Mouse (Mus musculus) left cerebral cortex, adult 11 months (tissue): ENCODE results near the gene 3110001I22Rik.

Experiments used
- DNase-seq: peaks from one replicate; pipeline ENCODE4 v3.0.0; 2022; ENCODE audit warnings: low spot score

The 3110001I22Rik gene

DNA sequence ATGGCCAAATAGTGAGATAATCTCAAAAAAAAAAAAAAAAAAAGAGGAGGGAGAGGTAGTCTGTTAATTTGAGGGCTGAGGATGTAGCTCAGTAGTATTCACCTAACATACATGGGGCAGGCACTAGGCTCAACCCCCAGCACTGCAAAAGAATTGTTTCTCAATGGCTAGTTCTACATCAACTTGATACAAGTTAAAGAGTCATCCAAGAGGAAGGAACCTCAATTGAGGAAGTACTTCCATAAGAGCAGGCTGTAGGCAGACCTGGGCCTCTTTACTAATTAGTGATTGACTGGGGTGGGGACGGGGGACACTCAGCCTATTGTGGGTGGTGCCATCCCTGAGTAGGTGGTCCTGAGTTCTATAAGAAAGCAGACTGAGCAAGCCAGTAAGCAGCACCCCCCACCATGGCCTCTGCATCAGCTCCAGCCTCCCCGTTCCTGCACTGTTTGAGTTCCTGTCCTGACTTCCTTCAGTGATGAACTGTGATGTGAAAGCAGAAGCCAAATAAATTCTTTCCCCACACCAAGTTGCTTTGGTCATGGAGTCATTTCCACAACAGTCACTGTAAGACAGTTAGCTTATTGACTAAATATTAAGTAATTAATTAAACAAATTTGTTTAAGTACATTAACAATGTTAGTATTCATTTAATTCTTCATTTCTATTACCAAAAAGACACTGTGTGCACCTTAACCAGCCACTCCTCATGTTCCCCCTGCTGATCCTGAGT lies 45.3 kb downstream of the 3110001I22Rik start:
- no peak for DNase-seq

- no peak for DNase-seq
Measured at GRCm38 (mm10) chr16:13722937-13723336, 51.2 kb downstream of the 3110001I22Rik start.

DNA sequence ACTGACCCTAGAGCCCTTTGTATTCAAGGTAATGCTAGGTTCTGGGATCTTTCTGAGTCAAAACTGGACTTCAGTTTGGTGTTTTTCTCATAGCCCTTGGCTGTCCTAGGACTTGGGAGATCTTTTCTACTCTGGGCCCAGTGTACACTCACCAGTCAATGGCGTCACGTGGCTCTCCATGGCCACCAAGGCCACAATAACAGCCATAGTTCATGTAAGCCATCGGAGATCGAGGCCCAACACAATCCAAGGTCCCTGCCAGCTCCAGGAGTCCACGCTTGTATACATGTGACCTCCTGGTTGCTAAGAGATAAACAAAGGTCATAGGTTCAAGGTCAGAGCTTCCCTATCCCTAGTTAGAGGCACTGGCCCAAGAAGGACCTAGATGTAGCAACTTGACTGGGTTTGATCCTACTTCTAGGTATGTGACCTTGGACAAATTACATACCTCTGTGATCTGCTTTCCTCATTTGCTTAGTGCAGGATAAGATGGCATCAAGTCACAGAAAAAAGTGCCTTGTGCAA lies 56.1 kb downstream of the 3110001I22Rik start:
- DNase-seq: no peak
